Mouse (Mus musculus) intestine, embryonic 15.5 days (tissue): ENCODE data around the gene Flot2. TPM values are rescaled to one million over a fixed set of nuclear protein-coding genes. Genes with fewer than 3 reads are reported as not detected.
A peak's percentile ranks its signal among the peaks of the same experiment; 100 is the strongest.
"Not testable (repeated sequence)": the region's sequence is repeated elsewhere in the genome, so short reads cannot be mapped to it uniquely, and the experiment has no call there.

Experiments
- ATAC-seq: fragments of 200-750 bp; cut with Nextera tagmentation; 2 replicates; pipeline ENCODE4 v1.8.0; 2017; ENCODE audit warnings: moderate TSS enrichment, moderate library complexity
- H3K27ac ChIP-seq: fragments of 300-500 bp; sonication (generic); 2 replicates; pipeline ENCODE4 v1.5.1; 2015; ENCODE audit warnings: mild to moderate bottlenecking, inconsistent platforms
- H3K27me3 ChIP-seq: fragments of 300-500 bp; sonication (generic); replicated peaks from 2 replicates; pipeline ENCODE4 v1.6.1; 2015; ENCODE audit warnings: inconsistent platforms
- H3K36me3 ChIP-seq: fragments of 300-500 bp; sonication (generic); 2 replicates; pipeline ENCODE4 v1.6.1; 2015; ENCODE audit warnings: inconsistent platforms
- H3K4me1 ChIP-seq: fragments of 300-500 bp; sonication (generic); replicated peaks from 2 replicates; pipeline ENCODE4 v1.6.1; 2015; ENCODE audit warnings: inconsistent platforms
- H3K4me2 ChIP-seq: fragments of 300-500 bp; sonication (generic); replicated peaks from 2 replicates; pipeline ENCODE4 v1.6.1; 2015; ENCODE audit warnings: mild to moderate bottlenecking, inconsistent platforms
- H3K4me3 ChIP-seq: fragments of 300-500 bp; sonication (generic); replicated peaks from 2 replicates; pipeline ENCODE4 v1.5.1; 2015; ENCODE audit warnings: inconsistent platforms
- H3K9ac ChIP-seq: fragments of 300-500 bp; sonication (generic); 2 replicates; pipeline ENCODE4 v1.6.1; 2015; ENCODE audit warnings: inconsistent platforms
- H3K9me3 ChIP-seq: fragments of 300-500 bp; sonication (generic); 2 replicates; pipeline ENCODE4 v1.6.1; 2016; ENCODE audit warnings: inconsistent platforms
- WGBS: fragments of 180-500 bp; shearing (Covaris S2); methylation state at CpG from one replicate; pipeline ENCODE4 v1.1.7; 2015; 5-methylcytosine and 5-hydroxymethylcytosine counted together
- polyA plus RNA-seq: library from polyadenylated mRNA; unstranded; fragments of >200 nt; fragmentation: Nextera tagmentation; extraction: Ambion mirVana; gene quantifications from 2 replicates; pipeline ENCODE4 v1.2.1, GENCODE M21; 2015

The Flot2 gene
- polyA plus RNA-seq, 1 experiment from 2014 or later = 44.2 TPM

- Histone ChIP-seq H3K9ac (no peak overlapping the region), H3K36me3 (0 out of 2 replicates have a peak, but pooled peaks cover 7% of the 10 kb centered on the region), H3K4me1 (peaks cover 29% of the 10 kb centered on the region), H3K27me3 (no peaks in the 10 kb centered on the region), H3K9me3 (no peaks in the 10 kb centered on the region), H3K4me2 (no peak overlapping the region), H3K27ac (no peak overlapping the region), H3K4me3 (no peak overlapping the region)
- ATAC-seq = no peak
- 93% methylated on average over 23 of the region's 23 CpGs for WGBS
Measured at GRCm38 (mm10) chr11:78033931-78034617, 3.7 kb upstream of the Flot2 start.

DNA sequence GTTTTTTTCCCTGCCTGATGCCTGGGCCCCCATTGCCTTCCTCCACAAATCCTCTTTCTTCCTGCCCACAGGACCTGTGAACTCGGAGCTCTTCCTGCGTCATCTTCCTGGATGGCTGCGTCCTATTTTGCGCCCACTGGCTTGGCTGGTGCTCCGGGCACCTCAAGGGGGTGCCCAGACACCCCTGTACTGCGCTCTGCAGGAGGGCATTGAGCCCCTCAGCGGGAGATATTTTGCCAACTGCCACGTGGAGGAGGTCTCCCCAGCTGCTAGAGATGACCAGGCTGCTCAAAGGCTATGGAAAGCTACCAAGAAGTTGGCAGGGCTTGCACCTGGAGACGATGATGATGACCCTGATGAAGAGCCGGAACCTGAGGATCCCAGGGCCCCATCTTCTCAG, 940 bp upstream of the Flot2 start:
- no peak overlapping the region for H3K27ac ChIP-seq
- no peak overlapping the region for H3K9ac ChIP-seq
- 0 out of 2 replicates have a peak, but pooled peaks cover 3% of the 10 kb centered on the region for H3K36me3 ChIP-seq
- H3K4me1 ChIP-seq = peaks cover 25% of the 10 kb centered on the region
- H3K9me3 ChIP-seq = no peaks in the 10 kb centered on the region
- H3K27me3 ChIP-seq = no peaks in the 10 kb centered on the region
- H3K4me2 ChIP-seq = no peak overlapping the region
- WGBS = 89% methylated on average over 10 of the region's 10 CpGs
- no peak overlapping the region for H3K4me3 ChIP-seq
- no peak for ATAC-seq

- no peak overlapping the region for H3K4me2 ChIP-seq
- H3K9ac ChIP-seq = no peak overlapping the region
- no peaks in the 10 kb centered on the region for H3K9me3 ChIP-seq
- WGBS = 70% methylated on average over 2 of the region's 2 CpGs
- no peaks in the 10 kb centered on the region for H3K36me3 ChIP-seq
- H3K4me3 ChIP-seq = no peak overlapping the region
- peaks cover 16% of the 10 kb centered on the region for H3K4me1 ChIP-seq
- H3K27ac ChIP-seq = no peak overlapping the region
- ATAC-seq = no peak
- H3K27me3 ChIP-seq = no peaks in the 10 kb centered on the region
Measured at GRCm38 (mm10) chr11:78040878-78041277, 3.1 kb downstream of the Flot2 start.

GRCm38 (mm10) chr11:78042290-78042870, 4.6 kb downstream of the Flot2 start:
- 92% methylated on average over 4 of the region's 4 CpGs for WGBS
- not testable (repeated sequence) for H3K36me3 ChIP-seq, H3K4me2 ChIP-seq, H3K9ac ChIP-seq, H3K9me3 ChIP-seq, H3K27ac ChIP-seq, H3K4me3 ChIP-seq, ATAC-seq, H3K27me3 ChIP-seq
- H3K4me1 ChIP-seq = peaks cover 12% of the 10 kb centered on the region

- H3K9ac ChIP-seq = no peak overlapping the region
- WGBS = 75% methylated on average over 5 of the region's 5 CpGs
- H3K27ac ChIP-seq = 0 out of 2 replicates have a peak overlapping the region, but pooled peaks have one; percentile 22
- ATAC-seq = peak; percentile 41; the same call in 1 of the 2 replicates
- no peaks in the 10 kb centered on the region for H3K9me3 ChIP-seq
- no peak overlapping the region for H3K4me2 ChIP-seq
- H3K4me1 ChIP-seq = no peaks in the 10 kb centered on the region
- H3K4me3 ChIP-seq = no peak overlapping the region
- no peaks in the 10 kb centered on the region for H3K36me3 ChIP-seq
- no peaks in the 10 kb centered on the region for H3K27me3 ChIP-seq
Measured at GRCm38 (mm10) chr11:78044758-78045251, 7.1 kb downstream of the Flot2 start.

GRCm38 (mm10) chr11:78048637-78049036, 10.9 kb downstream of the Flot2 start:
- H3K4me2 ChIP-seq, H3K27ac ChIP-seq, H3K9me3 ChIP-seq, H3K4me1 ChIP-seq, ATAC-seq, H3K27me3 ChIP-seq, H3K36me3 ChIP-seq, H3K4me3 ChIP-seq, H3K9ac ChIP-seq: not testable (repeated sequence)
- WGBS = 91% methylated on average over 4 of the region's 4 CpGs

- no peak overlapping the region for H3K4me2 ChIP-seq
- H3K36me3 ChIP-seq = peaks cover 3% of the 10 kb centered on the region; the same call in 1 of the 2 replicates
- no peaks in the 10 kb centered on the region for H3K27me3 ChIP-seq
- no peak for ATAC-seq
- no peaks in the 10 kb centered on the region for H3K4me1 ChIP-seq
- no peaks in the 10 kb centered on the region for H3K9me3 ChIP-seq
- WGBS = 79% methylated on average over 8 of the region's 8 CpGs
- H3K27ac ChIP-seq = no peak overlapping the region
- no peak overlapping the region for H3K9ac ChIP-seq
- H3K4me3 ChIP-seq = no peak overlapping the region
Measured at GRCm38 (mm10) chr11:78053078-78053477, 15.3 kb downstream of the Flot2 start.

GRCm38 (mm10) chr11:78056946-78057345, 19.2 kb downstream of the Flot2 start:
- no peak for ATAC-seq
- Histone ChIP-seq H3K9ac (no peak overlapping the region), H3K4me2 (no peak overlapping the region), H3K4me1 (no peaks in the 10 kb centered on the region), H3K36me3 (peaks cover 11% of the 10 kb centered on the region; the same call in 1 of the 2 replicates), H3K9me3 (no peaks in the 10 kb centered on the region), H3K27ac (no peak overlapping the region), H3K4me3 (no peak overlapping the region), H3K27me3 (no peaks in the 10 kb centered on the region)
- WGBS = 86% methylated on average over 8 of the region's 8 CpGs

- no peaks in the 10 kb centered on the region for H3K27me3 ChIP-seq
Measured at GRCm38 (mm10) chr11:78059833-78060757, 22.4 kb downstream of the Flot2 start.

DNA sequence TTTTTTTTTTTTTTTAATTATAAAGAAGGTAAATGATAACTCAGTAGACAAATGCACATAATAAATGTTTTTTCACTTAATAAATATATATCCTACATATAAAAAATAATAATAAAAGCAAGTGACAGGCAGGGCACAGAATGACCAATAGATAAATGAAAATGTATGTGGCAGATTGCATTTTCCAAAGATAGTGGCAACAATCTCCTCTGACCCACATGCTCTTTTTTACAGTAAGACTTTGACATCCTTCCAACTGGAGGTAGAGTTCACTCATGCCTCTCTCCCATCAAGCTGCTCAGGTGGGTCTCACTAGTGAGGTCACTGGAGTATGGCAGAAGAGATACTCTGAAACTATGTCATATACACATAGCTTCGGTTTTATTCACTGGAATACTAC, 24.8 kb downstream of the Flot2 start:
- Histone ChIP-seq H3K36me3 (peaks cover 11% of the 10 kb centered on the region; the same call in 1 of the 2 replicates), H3K4me2 (no peak overlapping the region), H3K27ac (no peak overlapping the region), H3K9me3 (no peaks in the 10 kb centered on the region), H3K9ac (no peak overlapping the region), H3K4me1 (no peaks in the 10 kb centered on the region), H3K27me3 (no peaks in the 10 kb centered on the region), H3K4me3 (no peak overlapping the region)
- WGBS = 83% methylated on average over 1 of the region's 1 CpGs
- no peak for ATAC-seq

More at GRCm38 (mm10) chr11:78059833-78060757, 22.4 kb downstream of the Flot2 start:
- no peak overlapping the region for H3K4me2 ChIP-seq
- no peaks in the 10 kb centered on the region for H3K9me3 ChIP-seq
- peaks cover 11% of the 10 kb centered on the region; the same call in 1 of the 2 replicates for H3K36me3 ChIP-seq
- H3K9ac ChIP-seq = no peak overlapping the region
- no peaks in the 10 kb centered on the region for H3K4me1 ChIP-seq
- H3K4me3 ChIP-seq = no peak overlapping the region
- peak; percentile 80 for ATAC-seq
- 55% methylated on average over 9 of the region's 9 CpGs for WGBS
- 0 out of 2 replicates have a peak overlapping the region, but pooled peaks have one; percentile 8 for H3K27ac ChIP-seq

GRCm38 (mm10) chr11:78065906-78066305, 28.2 kb downstream of the Flot2 start:
- H3K9ac ChIP-seq = no peak overlapping the region
- H3K4me1 ChIP-seq = no peaks in the 10 kb centered on the region
- WGBS = 44% methylated on average over 2 of the region's 2 CpGs
- peak; percentile 70; the same call in 1 of the 2 replicates for ATAC-seq
- H3K27ac ChIP-seq = no peak overlapping the region
- H3K4me2 ChIP-seq = no peak overlapping the region
- H3K27me3 ChIP-seq = no peaks in the 10 kb centered on the region
- no peaks in the 10 kb centered on the region for H3K9me3 ChIP-seq
- H3K4me3 ChIP-seq = no peak overlapping the region
- H3K36me3 ChIP-seq = no peaks in the 10 kb centered on the region

DNA sequence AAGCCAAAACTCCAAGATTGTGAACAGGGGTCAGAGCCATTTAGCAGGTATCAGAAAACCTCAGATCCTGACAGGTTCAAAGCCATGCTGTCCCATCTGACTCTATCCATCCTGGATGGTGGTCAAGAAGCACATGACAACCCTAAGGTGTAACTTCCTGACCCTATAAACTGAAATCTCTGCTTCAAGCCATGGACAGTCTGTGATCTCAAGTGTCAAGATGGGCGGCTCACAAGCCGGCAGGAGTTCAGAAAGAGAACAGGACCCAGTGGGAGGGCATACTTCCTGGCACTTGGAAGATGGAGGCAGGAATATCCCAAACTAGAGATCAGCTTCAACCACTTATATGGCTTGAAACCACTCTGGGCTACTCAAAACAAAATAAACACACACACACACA, 28.9 kb downstream of the Flot2 start:
- no peak overlapping the region for H3K4me2 ChIP-seq
- WGBS = 75% methylated on average over 2 of the region's 2 CpGs
- no peaks in the 10 kb centered on the region for H3K27me3 ChIP-seq
- H3K4me3 ChIP-seq = no peak overlapping the region
- H3K4me1 ChIP-seq = no peaks in the 10 kb centered on the region
- no peaks in the 10 kb centered on the region for H3K9me3 ChIP-seq
- H3K9ac ChIP-seq = no peak overlapping the region
- ATAC-seq = no peak
- no peaks in the 10 kb centered on the region for H3K36me3 ChIP-seq
- H3K27ac ChIP-seq = no peak overlapping the region
